Mouse (Mus musculus) myocyte (in vitro differentiated cells): Measurements from ENCODE around the gene Mctp2. TPM values are rescaled to one million over a fixed set of nuclear protein-coding genes. Genes with fewer than 3 reads are reported as not detected.

Experiments
- H3K27me3 ChIP-seq: one replicate; pipeline ENCODE4 v1.6.1; 2011; ENCODE audit not compliant: control insufficient read depth, insufficient read depth, insufficient read length
- H3K36me3 ChIP-seq: one replicate; pipeline ENCODE4 v1.6.1; 2011; ENCODE audit not compliant: control insufficient read depth, insufficient read depth
- H3K4me2 ChIP-seq: one replicate; pipeline ENCODE4 v1.6.1; 2011; ENCODE audit warnings: low read depth, control low read depth
- H3K4me3 ChIP-seq: one replicate; pipeline ENCODE4 v1.5.1; 2011; ENCODE audit warnings: mild to moderate bottlenecking, control low read depth, moderate library complexity
- H3K79me2 ChIP-seq: one replicate; pipeline ENCODE4 v1.6.1; 2011; ENCODE audit not compliant: control insufficient read depth, insufficient read depth
- H3ac ChIP-seq: one replicate; pipeline ENCODE4 v1.6.1; 2011; ENCODE audit not compliant: control insufficient read depth, insufficient read length
- CEBPB ChIP-seq: IDR thresholded peaks from 2 replicates; pipeline ENCODE4 v1.6.1; 2011; ENCODE audit warnings: mild to moderate bottlenecking, moderate library complexity; ENCODE audit not compliant: poor library complexity, insufficient read depth, severe bottlenecking
- E2F4 ChIP-seq: IDR thresholded peaks from one replicate; pipeline ENCODE4 v1.6.1; 2011; ENCODE audit warnings: mild to moderate bottlenecking, control low read depth, moderate library complexity; ENCODE audit not compliant: insufficient read depth
- MAX ChIP-seq: IDR thresholded peaks from one replicate; pipeline ENCODE4 v1.6.1; 2011; ENCODE audit warnings: low read depth, mild to moderate bottlenecking, control low read depth
- MYOD1 ChIP-seq, 3 experiments: IDR thresholded peaks; one replicate each; pipeline ENCODE4 v1.6.1; 2011; ENCODE audit warnings: control low read depth in 2 of 3, low read depth in 2 of 3, mild to moderate bottlenecking in 2 of 3, moderate library complexity in 1 of 3; ENCODE audit not compliant: insufficient read length in 2 of 3, control insufficient read depth in 1 of 3
- MYOG ChIP-seq, 3 experiments: IDR thresholded peaks; one replicate each; pipeline ENCODE4 v1.6.1; 2011; ENCODE audit warnings: control low read depth in 2 of 3, low read depth in 2 of 3, mild to moderate bottlenecking in 2 of 3; ENCODE audit not compliant: insufficient read length in 2 of 3, control insufficient read depth in 1 of 3, insufficient read depth in 1 of 3
- POLR2A ChIP-seq: IDR thresholded peaks from one replicate; pipeline ENCODE4 v1.6.1; 2011; ENCODE audit warnings: low read depth, mild to moderate bottlenecking, control low read depth, moderate library complexity; ENCODE audit not compliant: insufficient read length
- POLR2AphosphoS2 ChIP-seq: IDR thresholded peaks from one replicate; pipeline ENCODE4 v1.6.1; 2011; ENCODE audit warnings: low read depth, control low read depth; ENCODE audit not compliant: insufficient read length
- REST ChIP-seq: IDR thresholded peaks from one replicate; pipeline ENCODE4 v1.6.1; 2011; ENCODE audit warnings: mild to moderate bottlenecking, control low read depth, moderate library complexity; ENCODE audit not compliant: insufficient read depth, insufficient read length
- SRF ChIP-seq: IDR thresholded peaks from one replicate; pipeline ENCODE4 v1.6.1; 2011; ENCODE audit warnings: low read depth; ENCODE audit not compliant: control insufficient read depth, insufficient read length
- TCF12 ChIP-seq: IDR thresholded peaks from one replicate; pipeline ENCODE4 v1.6.1; 2011; ENCODE audit warnings: mild to moderate bottlenecking, control low read depth; ENCODE audit not compliant: poor library complexity, insufficient read depth, severe bottlenecking
- TCF3 ChIP-seq: IDR thresholded peaks from one replicate; pipeline ENCODE4 v1.6.1; 2011; ENCODE audit warnings: low read depth, control low read depth; ENCODE audit not compliant: insufficient read length
- USF1 ChIP-seq: IDR thresholded peaks from one replicate; pipeline ENCODE4 v1.6.1; 2011; ENCODE audit warnings: low read depth, mild to moderate bottlenecking, control low read depth, moderate library complexity
- polyA plus RNA-seq: library from polyadenylated mRNA; unstranded; fragments of >200 nt; fragmentation: generic; extraction: Trizol; gene quantifications from one replicate; pipeline ENCODE4 v1.2.1, GENCODE M21; 2012; ENCODE audit warnings: missing spikeins

The Mctp2 gene
- polyA plus RNA-seq, 1 experiment: 0.18 TPM

DNA sequence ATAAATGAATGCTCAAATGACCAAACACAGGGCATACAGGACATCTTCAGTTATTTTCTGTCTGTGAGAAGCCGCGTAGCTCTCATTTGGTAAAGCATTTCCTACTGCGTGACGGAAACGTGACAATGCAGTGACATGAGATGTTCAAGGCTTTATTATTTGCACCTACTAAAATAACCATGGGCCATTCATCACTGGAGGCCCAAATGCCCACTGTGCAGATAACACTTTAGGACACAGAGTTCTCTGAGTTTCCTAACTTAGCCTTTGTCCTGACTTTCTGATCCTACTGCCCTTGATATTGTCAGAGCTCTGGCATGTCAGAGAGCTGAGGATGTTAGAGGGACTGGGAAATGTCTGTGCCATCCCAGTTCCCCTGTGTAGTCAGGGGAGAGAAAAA is 97.1 kb downstream of the Mctp2 start:
- Histone ChIP-seq H3K4me2 (no peak overlapping the region), H3K79me2 (no peaks in the 10 kb centered on the region), H3ac (no peak overlapping the region), H3K4me3 (no peak overlapping the region), H3K27me3 (peaks cover 9% of the 10 kb centered on the region), H3K36me3 (no peaks in the 10 kb centered on the region)
- TF ChIP-seq REST (no peak), MYOG (IDR thresholded peaks at IDR 0.05; ENCODE audit: control insufficient read depth in 1 of 3, insufficient read depth in 1 of 3, insufficient read length in 2 of 3, low read depth in 2 of 3) (no peak), MAX (no peak), USF1 (no peak), TCF3 (no peak), E2F4 (no peak), POLR2AphosphoS2 (no peak), POLR2A (no peak), CEBPB (no peak), SRF (no peak), MYOD1 (IDR thresholded peaks at IDR 0.05; ENCODE audit: control insufficient read depth in 1 of 3, insufficient read length in 2 of 3, low read depth in 2 of 3) (no peak), TCF12 (no peak)

DNA sequence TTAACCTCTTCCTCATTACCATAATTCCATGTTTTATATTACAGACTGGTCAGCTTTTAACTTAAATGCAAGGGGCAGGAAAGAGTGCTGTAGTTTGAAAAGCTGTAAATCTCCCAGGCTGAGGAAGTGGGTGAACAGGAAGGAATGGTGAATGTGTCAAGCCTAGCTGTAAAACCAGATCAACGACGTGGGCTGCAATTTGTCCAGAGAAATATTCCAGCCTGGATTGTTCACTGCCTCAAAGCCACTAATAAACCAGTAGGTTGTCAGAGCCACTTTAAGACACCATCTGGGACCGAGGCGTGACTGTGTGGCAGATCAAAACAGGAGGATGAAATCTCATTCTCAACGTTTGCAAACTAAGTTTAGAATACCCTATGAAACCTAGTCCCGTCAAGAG is 99.6 kb downstream of the Mctp2 start:
- no peaks in the 10 kb centered on the region for H3K36me3 ChIP-seq
- H3ac ChIP-seq: no peak overlapping the region
- no peaks in the 10 kb centered on the region for H3K79me2 ChIP-seq
- TF ChIP-seq TCF3 (no peak), REST (no peak), CEBPB (no peak), POLR2AphosphoS2 (no peak), MAX (no peak), POLR2A (no peak), MYOG (IDR thresholded peaks at IDR 0.05; ENCODE audit: control insufficient read depth in 1 of 3, insufficient read depth in 1 of 3, insufficient read length in 2 of 3, low read depth in 2 of 3) (no peak), E2F4 (no peak), TCF12 (no peak), MYOD1 (IDR thresholded peaks at IDR 0.05; ENCODE audit: control insufficient read depth in 1 of 3, insufficient read length in 2 of 3, low read depth in 2 of 3) (no peak)
- no peak overlapping the region for H3K4me2 ChIP-seq
- H3K27me3 ChIP-seq: peaks cover 9% of the 10 kb centered on the region
- H3K4me3 ChIP-seq: no peak overlapping the region

GRCm38 (mm10) chr7:72195709-72196108 is 110.7 kb downstream of the Mctp2 start:
- Histone ChIP-seq H3K36me3 (no peaks in the 10 kb centered on the region), H3K27me3 (no peaks in the 10 kb centered on the region)
- TF ChIP-seq POLR2AphosphoS2 (no peak), CEBPB (no peak), MYOD1 (IDR thresholded peaks at IDR 0.05; ENCODE audit: control insufficient read depth in 1 of 3, insufficient read length in 2 of 3, low read depth in 2 of 3) (no peak), SRF (no peak), POLR2A (no peak), USF1 (no peak), MAX (no peak), REST (no peak), TCF3 (no peak), TCF12 (no peak), E2F4 (no peak), MYOG (IDR thresholded peaks at IDR 0.05; ENCODE audit: control insufficient read depth in 1 of 3, insufficient read depth in 1 of 3, insufficient read length in 2 of 3, low read depth in 2 of 3) (no peak)

GRCm38 (mm10) chr7:72193304-72193703 is 113.1 kb downstream of the Mctp2 start:
- no peak overlapping the region for H3K4me2 ChIP-seq
- H3ac ChIP-seq: no peak overlapping the region
- no peaks in the 10 kb centered on the region for H3K79me2 ChIP-seq
- no peak overlapping the region for H3K4me3 ChIP-seq
- TF ChIP-seq TCF12 (no peak), SRF (no peak), MAX (no peak), MYOG (IDR thresholded peaks at IDR 0.05; ENCODE audit: control insufficient read depth in 1 of 3, insufficient read depth in 1 of 3, insufficient read length in 2 of 3, low read depth in 2 of 3) (no peak), E2F4 (no peak), MYOD1 (IDR thresholded peaks at IDR 0.05; ENCODE audit: control insufficient read depth in 1 of 3, insufficient read length in 2 of 3, low read depth in 2 of 3) (no peak)
- H3K36me3 ChIP-seq: no peaks in the 10 kb centered on the region
- peaks cover 4% of the 10 kb centered on the region for H3K27me3 ChIP-seq

More at GRCm38 (mm10) chr7:72195709-72196108, 110.7 kb downstream of the Mctp2 start:
- H3K4me3 ChIP-seq: no peak overlapping the region
- H3K79me2 ChIP-seq: no peaks in the 10 kb centered on the region
- no peak overlapping the region for H3K4me2 ChIP-seq
- H3ac ChIP-seq: no peak overlapping the region

DNA sequence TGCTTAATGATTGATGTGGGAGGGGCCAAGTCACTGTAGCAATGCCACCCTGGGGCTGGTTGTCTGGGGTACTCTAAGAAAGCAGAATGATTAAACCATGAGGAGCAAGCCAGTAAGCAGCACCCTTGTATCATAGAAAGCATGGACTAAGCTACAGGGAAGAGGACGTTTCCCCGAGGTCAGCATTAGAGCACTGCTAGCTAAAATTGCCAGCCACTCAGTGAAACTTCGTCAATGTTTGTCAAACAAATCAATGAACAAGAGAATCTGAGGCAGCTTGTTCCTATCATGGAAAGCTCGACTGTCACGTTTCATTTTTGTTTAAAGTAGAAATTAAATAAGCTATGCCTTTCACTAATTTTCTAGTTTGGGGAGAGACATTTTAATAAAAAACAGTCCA is 124.8 kb downstream of the Mctp2 start:
- H3ac ChIP-seq: no peak overlapping the region
- no peak for TF ChIP-seq USF1
- no peak for TF ChIP-seq POLR2AphosphoS2
- TF ChIP-seq CEBPB: no peak
- TF ChIP-seq TCF12: no peak
- no peak for TF ChIP-seq MYOD1 (IDR thresholded peaks at IDR 0.05; ENCODE audit: control insufficient read depth in 1 of 3, insufficient read length in 2 of 3, low read depth in 2 of 3)
- no peak for TF ChIP-seq POLR2A
- TF ChIP-seq REST: no peak
- TF ChIP-seq SRF: no peak
- no peak for TF ChIP-seq TCF3
- TF ChIP-seq MAX: no peak
- no peak for TF ChIP-seq MYOG (IDR thresholded peaks at IDR 0.05; ENCODE audit: control insufficient read depth in 1 of 3, insufficient read depth in 1 of 3, insufficient read length in 2 of 3, low read depth in 2 of 3)
- TF ChIP-seq E2F4: no peak

More for the DNA sequence above, 124.8 kb downstream of the Mctp2 start:
- Histone ChIP-seq H3K4me3 (no peak overlapping the region), H3K79me2 (no peaks in the 10 kb centered on the region), H3K36me3 (no peaks in the 10 kb centered on the region), H3K4me2 (no peak overlapping the region), H3K27me3 (no peaks in the 10 kb centered on the region)
